Mouse (Mus musculus) stomach, postnatal 0 days (tissue): ENCODE data around the gene Mrtfa. TPM values are rescaled to one million over a fixed set of nuclear protein-coding genes. Genes with fewer than 3 reads are reported as not detected.

Source experiments
- ATAC-seq: fragments of 200-750 bp; cut with Nextera tagmentation; 2 replicates; pipeline ENCODE4 v1.8.0; 2017; ENCODE audit not compliant: low FRiP score, low TSS enrichment
- DNase-seq: peaks from one replicate; pipeline ENCODE4 v3.0.0-alpha.2; 2016; ENCODE audit warnings: low spot score
- H3K27ac ChIP-seq: fragments of 300-500 bp; sonication (generic); replicated peaks from 2 replicates; pipeline ENCODE4 v1.5.1; 2014; ENCODE audit warnings: mild to moderate bottlenecking, control low read depth
- H3K27me3 ChIP-seq: fragments of 300-500 bp; sonication (generic); 2 replicates; pipeline ENCODE4 v1.6.1; 2014; ENCODE audit warnings: low read length; ENCODE audit not compliant: control insufficient read depth, insufficient read depth
- H3K36me3 ChIP-seq: fragments of 300-500 bp; sonication (generic); 2 replicates; pipeline ENCODE4 v1.6.1; 2014; ENCODE audit warnings: low read length, mixed read lengths; ENCODE audit not compliant: control insufficient read depth, insufficient read depth
- H3K4me1 ChIP-seq: fragments of 300-500 bp; sonication (generic); replicated peaks from 2 replicates; pipeline ENCODE4 v1.6.1; 2014; ENCODE audit warnings: antibody characterized with exemption; ENCODE audit not compliant: control insufficient read depth, insufficient read depth
- H3K4me2 ChIP-seq: fragments of 300-500 bp; sonication (generic); replicated peaks from 2 replicates; pipeline ENCODE4 v1.6.1; 2014; ENCODE audit warnings: low read depth, mild to moderate bottlenecking, control low read depth, moderate library complexity
- H3K4me3 ChIP-seq: fragments of 300-500 bp; sonication (generic); 2 replicates; pipeline ENCODE4 v1.5.1; 2014; ENCODE audit warnings: low read depth, low read length, control low read depth
- H3K9ac ChIP-seq: fragments of 300-500 bp; sonication (generic); 2 replicates; pipeline ENCODE4 v1.6.1; 2014; ENCODE audit warnings: mild to moderate bottlenecking, low read length, control low read depth, mixed read lengths
- H3K9me3 ChIP-seq: fragments of 300-500 bp; sonication (generic); 2 replicates; pipeline ENCODE4 v1.6.1; 2016; ENCODE audit warnings: low read length; ENCODE audit not compliant: control insufficient read depth
- CTCF ChIP-seq: IDR thresholded peaks from 2 replicates; pipeline ENCODE4 v1.5.1; 2016; ENCODE audit warnings: antibody characterized with exemption, low read depth, mild to moderate bottlenecking, moderate library complexity
- EP300 ChIP-seq: optimal IDR thresholded peaks from 2 replicates; pipeline ENCODE3; 2016; ENCODE audit warnings: antibody characterized with exemption
- WGBS: fragments of 180-500 bp; shearing (Covaris S2); extraction: QIAGEN DNeasy Blood & Tissue Kit; methylation state at CpG from one replicate; pipeline ENCODE4 v1.1.7; 2014; 5-methylcytosine and 5-hydroxymethylcytosine counted together
- polyA plus RNA-seq: library from polyadenylated mRNA; unstranded; fragments of >200 nt; fragmentation: Nextera tagmentation; extraction: Ambion mirVana; gene quantifications from 2 replicates; pipeline ENCODE4 v1.2.1, GENCODE M21; 2015

Gene Mrtfa
- polyA plus RNA-seq, 1 experiment from 2014 or later, result 12.6 TPM

- H3K27ac ChIP-seq, result no peak overlapping the region
- H3K4me3 ChIP-seq, result no peak overlapping the region
- no peak overlapping the region for H3K4me2 ChIP-seq
- DNase-seq (no peak), ATAC-seq (no peak)
- H3K36me3 ChIP-seq, result peaks cover 4% of the 10 kb centered on the region; the same call in 1 of the 2 replicates
- H3K9ac ChIP-seq, result no peak overlapping the region
- no peaks in the 10 kb centered on the region for H3K27me3 ChIP-seq
- no peaks in the 10 kb centered on the region for H3K9me3 ChIP-seq
- H3K4me1 ChIP-seq, result no peaks in the 10 kb centered on the region
- TF ChIP-seq CTCF (no peak), EP300 (no peak)
- 44% methylated on average over 10 of the region's 10 CpGs for WGBS
Measured at GRCm38 (mm10) chr15:81047497-81047896, 143.1 kb downstream of the Mrtfa start.

DNA sequence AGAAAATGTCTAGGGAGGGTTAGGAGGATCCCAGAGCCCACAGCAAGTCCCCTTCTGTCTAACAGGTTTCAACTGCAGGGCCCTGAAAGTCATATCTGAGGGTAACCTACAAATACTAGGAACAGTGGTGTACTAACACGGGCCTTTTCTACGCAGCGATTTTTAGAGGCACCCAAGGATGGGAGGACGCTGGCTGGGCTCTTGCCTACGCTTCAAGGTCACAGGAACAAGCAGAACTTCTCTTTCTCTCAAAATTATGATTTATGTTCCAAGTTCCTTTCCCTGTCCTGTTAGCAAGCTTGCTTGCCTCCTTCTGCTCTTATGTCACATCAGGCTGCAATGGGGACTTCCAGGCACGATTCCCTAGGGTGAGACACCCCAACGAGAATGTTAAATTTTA, 144.5 kb downstream of the Mrtfa start:
- Histone ChIP-seq H3K9ac (no peak overlapping the region), H3K4me2 (no peak overlapping the region), H3K27me3 (no peaks in the 10 kb centered on the region), H3K27ac (no peak overlapping the region), H3K36me3 (peaks cover 4% of the 10 kb centered on the region; the same call in 1 of the 2 replicates), H3K4me1 (no peaks in the 10 kb centered on the region), H3K9me3 (no peaks in the 10 kb centered on the region), H3K4me3 (no peak overlapping the region)
- 76% methylated on average over 7 of the region's 7 CpGs for WGBS
- DNase-seq (no peak), ATAC-seq (no peak)
- TF ChIP-seq CTCF (no peak), EP300 (no peak)

GRCm38 (mm10) chr15:81045336-81045735, 145.2 kb downstream of the Mrtfa start:
- no peak overlapping the region for H3K9ac ChIP-seq
- no peaks in the 10 kb centered on the region for H3K27me3 ChIP-seq
- ATAC-seq (no peak), DNase-seq (no peak)
- no peak overlapping the region for H3K4me2 ChIP-seq
- no peak for TF ChIP-seq CTCF
- no peak for TF ChIP-seq EP300
- WGBS, result 83% methylated on average over 4 of the region's 4 CpGs
- H3K27ac ChIP-seq, result no peak overlapping the region
- H3K4me3 ChIP-seq, result no peak overlapping the region
- no peaks in the 10 kb centered on the region for H3K4me1 ChIP-seq
- H3K36me3 ChIP-seq, result peaks cover 4% of the 10 kb centered on the region; the same call in 1 of the 2 replicates
- H3K9me3 ChIP-seq, result no peaks in the 10 kb centered on the region

DNA sequence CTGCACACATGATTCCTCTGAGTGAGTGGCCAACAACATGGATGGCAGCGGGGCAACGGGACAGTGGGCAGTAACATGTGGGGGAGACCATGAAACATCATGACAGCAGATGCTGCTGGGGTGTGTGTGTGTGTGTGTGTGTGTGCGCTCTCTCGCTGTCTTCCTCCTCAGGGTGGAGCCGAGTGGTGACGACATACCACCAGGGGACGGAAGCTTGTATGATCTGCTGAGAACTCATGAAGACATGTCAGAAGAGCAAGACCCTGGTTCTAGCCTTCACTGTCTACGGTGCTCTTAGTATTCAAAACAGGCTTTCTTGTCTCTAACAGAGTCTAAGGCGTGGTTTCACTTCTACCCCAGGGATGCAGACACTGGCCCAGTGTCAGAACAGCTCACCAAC, 146.1 kb downstream of the Mrtfa start:
- H3K4me2 ChIP-seq, result no peak overlapping the region
- no peak overlapping the region for H3K27ac ChIP-seq
- no peak overlapping the region for H3K9ac ChIP-seq
- no peak for TF ChIP-seq CTCF
- no peak for TF ChIP-seq EP300
- no peaks in the 10 kb centered on the region for H3K27me3 ChIP-seq
- ATAC-seq (no peak), DNase-seq (no peak)
- no peaks in the 10 kb centered on the region for H3K4me1 ChIP-seq
- H3K9me3 ChIP-seq, result no peaks in the 10 kb centered on the region
- H3K4me3 ChIP-seq, result no peak overlapping the region
- H3K36me3 ChIP-seq, result peaks cover 4% of the 10 kb centered on the region; the same call in 1 of the 2 replicates
- WGBS, result 91% methylated on average over 9 of the region's 9 CpGs

- DNase-seq, result peak; percentile 66
- peak; percentile 61; the same call in 1 of the 2 replicates for ATAC-seq
- TF ChIP-seq EP300 (no peak), CTCF (peak; percentile 60)
Measured at GRCm38 (mm10) chr15:81042276-81042931, 148.2 kb downstream of the Mrtfa start.

GRCm38 (mm10) chr15:81041767-81042166, 148.8 kb downstream of the Mrtfa start:
- no peak for ATAC-seq
- H3K9ac ChIP-seq, result no peak overlapping the region
- no peak for DNase-seq
- H3K36me3 ChIP-seq, result peaks cover 4% of the 10 kb centered on the region; the same call in 1 of the 2 replicates
- no peak overlapping the region for H3K4me3 ChIP-seq
- no peaks in the 10 kb centered on the region for H3K4me1 ChIP-seq
- no peaks in the 10 kb centered on the region for H3K9me3 ChIP-seq
- H3K4me2 ChIP-seq, result no peak overlapping the region
- no peaks in the 10 kb centered on the region for H3K27me3 ChIP-seq
- TF ChIP-seq CTCF, result no peak
- TF ChIP-seq EP300, result no peak
- 75% methylated on average over 4 of the region's 4 CpGs for WGBS
- H3K27ac ChIP-seq, result no peak overlapping the region

More at GRCm38 (mm10) chr15:81042276-81042931, 148.2 kb downstream of the Mrtfa start:
- no peaks in the 10 kb centered on the region for H3K9me3 ChIP-seq
- no peak overlapping the region for H3K27ac ChIP-seq
- H3K4me1 ChIP-seq, result no peaks in the 10 kb centered on the region
- no peaks in the 10 kb centered on the region for H3K27me3 ChIP-seq
- no peak overlapping the region for H3K4me2 ChIP-seq
- WGBS, result 60% methylated on average over 13 of the region's 13 CpGs
- H3K36me3 ChIP-seq, result peaks cover 4% of the 10 kb centered on the region; the same call in 1 of the 2 replicates
- H3K4me3 ChIP-seq, result no peak overlapping the region
- H3K9ac ChIP-seq, result no peak overlapping the region
